Mouse (Mus musculus) forebrain, embryonic 12.5 days (tissue): ENCODE measurements at regions not wholly inside any gene's neighbourhood (a gene's known extent, or its start where the extent isn't known, plus 50 kb on each side); places are given as distances from the start of the nearest gene placed in this dataset.

Source experiments
- ATAC-seq: fragments of 200-750 bp; cut with Nextera tagmentation; 2 replicates; pipeline ENCODE4 v1.8.0; 2017; ENCODE audit warnings: moderate TSS enrichment; ENCODE audit not compliant: low FRiP score
- H3K27ac ChIP-seq: fragments of 300-500 bp; sonication (generic); 2 replicates; pipeline ENCODE4 v1.5.1; 2016; ENCODE audit warnings: mild to moderate bottlenecking
- H3K27me3 ChIP-seq: fragments of 300-500 bp; sonication (generic); 2 replicates; pipeline ENCODE4 v1.6.1; 2016; ENCODE audit warnings: mild to moderate bottlenecking
- H3K36me3 ChIP-seq: fragments of 300-500 bp; sonication (generic); replicated peaks from 2 replicates; pipeline ENCODE4 v1.6.1; 2016; ENCODE audit warnings: mild to moderate bottlenecking
- H3K4me1 ChIP-seq: fragments of 300-500 bp; sonication (generic); 2 replicates; pipeline ENCODE4 v1.6.1; 2016
- H3K4me2 ChIP-seq: fragments of 300-500 bp; sonication (generic); 2 replicates; pipeline ENCODE4 v1.6.1; 2016; ENCODE audit warnings: mild to moderate bottlenecking, moderate library complexity
- H3K4me3 ChIP-seq: fragments of 300-500 bp; sonication (generic); replicated peaks from 2 replicates; pipeline ENCODE4 v1.5.1; 2016; ENCODE audit warnings: mild to moderate bottlenecking
- H3K9ac ChIP-seq: fragments of 300-500 bp; sonication (generic); 2 replicates; pipeline ENCODE4 v1.6.1; 2016; ENCODE audit warnings: mild to moderate bottlenecking
- H3K9me3 ChIP-seq: fragments of 300-500 bp; sonication (generic); 2 replicates; pipeline ENCODE4 v1.6.1; 2016
- WGBS: fragments of 180-500 bp; shearing (Covaris S2); methylation state at CpG from one replicate; pipeline ENCODE4 v1.1.7; 2016; 5-methylcytosine and 5-hydroxymethylcytosine counted together

DNA sequence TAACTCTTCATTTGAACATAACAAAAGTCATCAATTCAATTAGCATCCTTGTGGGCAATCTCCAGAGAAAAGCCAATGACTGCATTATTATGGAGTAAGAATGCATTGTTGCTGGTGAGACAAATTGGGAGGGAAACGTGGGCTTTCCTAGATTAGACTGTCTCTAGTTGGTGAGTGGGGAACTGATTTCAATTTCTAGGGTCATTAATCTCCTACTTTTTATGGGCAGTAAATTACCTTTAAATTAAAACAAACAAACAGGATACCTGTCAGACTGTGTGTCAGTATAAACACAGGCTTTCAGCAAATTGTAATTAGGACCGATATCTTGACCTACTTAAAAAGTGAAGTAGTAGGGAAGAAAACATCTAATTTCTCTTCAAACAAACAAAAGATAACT is 307.4 kb upstream of the Tmem161b start:
- Histone ChIP-seq H3K27me3 (no peaks in the 10 kb centered on the region), H3K36me3 (no peaks in the 10 kb centered on the region), H3K4me3 (no peak overlapping the region), H3K27ac (no peak overlapping the region), H3K4me2 (no peak overlapping the region), H3K4me1 (no peaks in the 10 kb centered on the region), H3K9me3 (0 out of 2 replicates have a peak, but pooled peaks cover 3% of the 10 kb centered on the region), H3K9ac (no peak overlapping the region)
- no peak for ATAC-seq
- 70% methylated on average over 2 of the region's 2 CpGs for WGBS

DNA sequence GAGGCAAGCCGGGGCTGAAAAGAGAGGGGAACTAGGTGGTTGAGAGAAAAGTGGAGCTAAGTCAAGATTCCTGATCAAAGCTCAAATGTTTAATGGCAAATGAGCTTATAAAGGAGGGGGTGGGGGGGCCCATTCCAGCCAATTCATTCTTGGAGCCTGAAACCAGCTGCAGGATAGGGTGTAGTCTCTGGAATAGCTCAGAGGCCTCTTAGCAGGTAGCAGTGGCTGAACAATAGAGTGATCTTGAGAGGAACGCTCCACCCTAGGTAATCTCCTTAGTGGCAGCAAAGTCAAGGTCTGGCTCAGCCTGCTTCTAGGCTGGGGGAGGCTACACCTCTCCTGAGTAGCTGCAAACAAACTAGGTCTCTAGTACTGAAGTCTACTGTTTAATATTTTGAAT is 289.3 kb upstream of the Tmem161b start:
- no peaks in the 10 kb centered on the region for H3K4me1 ChIP-seq
- WGBS: 71% methylated on average over 2 of the region's 2 CpGs
- peaks cover 3% of the 10 kb centered on the region; the same call in 1 of the 2 replicates for H3K9me3 ChIP-seq
- H3K36me3 ChIP-seq: no peaks in the 10 kb centered on the region
- H3K9ac ChIP-seq: no peak overlapping the region
- H3K27ac ChIP-seq: no peak overlapping the region
- no peak overlapping the region for H3K4me2 ChIP-seq
- no peak for ATAC-seq
- no peak overlapping the region for H3K4me3 ChIP-seq
- H3K27me3 ChIP-seq: no peaks in the 10 kb centered on the region

DNA sequence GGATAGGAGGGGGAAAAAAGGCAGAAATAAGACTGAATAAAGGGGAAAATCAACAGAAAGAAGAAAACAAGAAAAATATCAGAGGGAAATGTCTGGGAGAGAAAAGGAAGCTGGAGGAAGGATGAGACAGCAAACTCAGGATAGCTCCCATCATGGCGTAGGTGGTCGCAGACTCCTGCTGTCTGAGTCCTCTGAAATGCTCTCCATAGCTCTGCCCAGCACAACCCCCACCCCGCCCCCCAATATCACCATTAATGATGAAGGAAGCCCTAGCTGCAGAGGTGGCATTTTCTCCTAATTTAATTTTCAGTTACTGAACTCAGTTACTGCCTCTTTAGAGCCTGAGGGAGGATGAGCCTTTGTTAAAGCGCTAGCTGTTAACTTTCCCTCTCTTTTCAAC is 275.6 kb upstream of the Tmem161b start:
- no peak for ATAC-seq
- Histone ChIP-seq H3K9me3 (no peaks in the 10 kb centered on the region), H3K9ac (no peak overlapping the region), H3K4me3 (no peak overlapping the region), H3K27me3 (no peaks in the 10 kb centered on the region), H3K4me1 (peaks cover 3% of the 10 kb centered on the region; the same call in 1 of the 2 replicates), H3K36me3 (no peaks in the 10 kb centered on the region), H3K27ac (no peak overlapping the region), H3K4me2 (no peak overlapping the region)
- WGBS: 75% methylated on average over 4 of the region's 4 CpGs

DNA sequence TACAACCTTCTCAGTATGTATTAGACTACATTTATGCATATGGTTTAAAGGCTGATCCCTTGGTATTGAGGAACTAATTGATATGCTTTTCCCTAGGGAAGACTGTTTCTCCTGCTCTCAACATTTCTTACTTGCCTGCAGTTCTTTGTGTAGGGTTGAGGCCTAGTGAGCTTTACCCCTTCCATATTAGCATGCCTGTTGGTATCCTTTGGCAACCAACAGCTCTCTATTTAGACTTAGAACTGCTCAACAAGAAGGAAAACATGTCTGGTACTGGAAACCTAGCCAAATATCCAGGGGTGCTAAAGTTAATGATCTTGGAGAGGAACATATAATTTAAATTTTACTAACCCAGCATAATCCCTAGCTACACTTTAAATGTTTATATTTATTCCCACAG is 270.9 kb upstream of the Tmem161b start:
- Histone ChIP-seq H3K27ac (no peak overlapping the region), H3K9ac (no peak overlapping the region), H3K4me2 (no peak overlapping the region), H3K4me1 (peaks cover 3% of the 10 kb centered on the region; the same call in 1 of the 2 replicates), H3K36me3 (no peaks in the 10 kb centered on the region), H3K4me3 (no peak overlapping the region), H3K9me3 (no peaks in the 10 kb centered on the region), H3K27me3 (no peaks in the 10 kb centered on the region)
- ATAC-seq: no peak

DNA sequence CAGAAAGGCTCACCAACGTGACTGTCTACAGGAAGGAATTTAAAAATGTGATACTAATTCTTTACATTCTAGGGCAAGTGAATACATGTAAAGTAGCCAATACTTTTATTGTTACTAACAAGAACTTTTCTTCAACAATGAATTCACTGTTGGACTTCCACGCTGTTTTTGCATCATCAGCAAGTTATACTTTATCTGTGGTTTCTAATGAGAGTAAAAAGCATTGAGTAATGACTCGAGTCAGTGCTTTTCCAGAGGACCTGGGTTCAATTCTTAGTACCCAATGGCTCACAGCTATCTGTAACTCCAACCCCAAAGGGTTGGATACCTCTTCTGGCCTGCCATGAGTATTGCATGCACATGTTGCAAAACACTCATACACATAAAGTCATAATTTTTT is 270.3 kb upstream of the Tmem161b start:
- 84% methylated on average over 3 of the region's 3 CpGs for WGBS
- no peaks in the 10 kb centered on the region for H3K9me3 ChIP-seq
- H3K27ac ChIP-seq: no peak overlapping the region
- H3K4me2 ChIP-seq: no peak overlapping the region
- no peak overlapping the region for H3K9ac ChIP-seq
- ATAC-seq: no peak
- no peaks in the 10 kb centered on the region for H3K27me3 ChIP-seq
- H3K36me3 ChIP-seq: no peaks in the 10 kb centered on the region
- H3K4me3 ChIP-seq: no peak overlapping the region
- peaks cover 3% of the 10 kb centered on the region; the same call in 1 of the 2 replicates for H3K4me1 ChIP-seq

DNA sequence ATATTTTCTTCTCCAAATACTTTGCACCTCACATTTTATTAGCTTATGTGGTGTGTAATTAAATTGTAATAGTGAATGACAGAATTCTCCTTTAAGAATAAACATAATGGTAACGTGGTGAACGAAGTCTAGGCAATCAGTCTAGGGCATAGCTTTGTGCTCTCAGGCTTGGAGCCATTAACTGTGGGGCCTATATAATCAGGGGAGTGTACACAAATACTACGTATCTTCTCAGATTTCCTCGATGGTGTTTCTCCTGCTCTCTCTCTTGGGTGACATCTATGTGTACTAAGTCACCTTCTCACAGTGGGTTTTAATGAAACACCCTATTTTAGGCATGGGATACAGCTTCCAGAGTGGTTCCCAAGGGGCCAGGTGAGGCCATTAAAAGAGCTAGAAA is 269.7 kb upstream of the Tmem161b start:
- H3K9me3 ChIP-seq: no peaks in the 10 kb centered on the region
- no peaks in the 10 kb centered on the region for H3K4me1 ChIP-seq
- H3K27me3 ChIP-seq: no peaks in the 10 kb centered on the region
- H3K4me3 ChIP-seq: no peak overlapping the region
- ATAC-seq: no peak
- WGBS: 85% methylated on average over 4 of the region's 4 CpGs
- no peaks in the 10 kb centered on the region for H3K36me3 ChIP-seq
- no peak overlapping the region for H3K4me2 ChIP-seq
- H3K9ac ChIP-seq: no peak overlapping the region
- no peak overlapping the region for H3K27ac ChIP-seq

DNA sequence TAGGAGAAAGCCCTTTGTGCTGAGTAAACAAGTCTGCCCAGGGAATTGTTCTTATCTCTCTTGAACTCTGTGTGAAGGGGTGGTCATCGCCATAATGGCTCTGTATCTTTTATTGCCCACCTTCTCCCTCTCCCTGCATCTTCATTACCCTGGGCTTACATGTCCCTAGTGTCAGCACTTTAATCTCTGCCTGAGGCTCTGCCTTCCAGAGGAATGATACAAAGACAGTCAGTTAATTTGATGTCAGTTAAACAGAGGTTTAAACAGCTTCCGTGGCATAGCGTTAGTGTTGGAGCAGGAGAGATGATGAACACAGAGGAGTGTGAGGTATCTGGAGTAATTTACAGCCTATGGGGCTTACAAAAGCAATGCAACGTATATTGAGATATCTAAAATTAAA is 269.2 kb upstream of the Tmem161b start:
- Histone ChIP-seq H3K27me3 (no peaks in the 10 kb centered on the region), H3K4me2 (no peak overlapping the region), H3K4me1 (no peaks in the 10 kb centered on the region), H3K36me3 (no peaks in the 10 kb centered on the region), H3K4me3 (no peak overlapping the region), H3K9me3 (no peaks in the 10 kb centered on the region), H3K27ac (no peak overlapping the region), H3K9ac (no peak overlapping the region)
- ATAC-seq: no peak
- WGBS: 54% methylated on average over 4 of the region's 4 CpGs

DNA sequence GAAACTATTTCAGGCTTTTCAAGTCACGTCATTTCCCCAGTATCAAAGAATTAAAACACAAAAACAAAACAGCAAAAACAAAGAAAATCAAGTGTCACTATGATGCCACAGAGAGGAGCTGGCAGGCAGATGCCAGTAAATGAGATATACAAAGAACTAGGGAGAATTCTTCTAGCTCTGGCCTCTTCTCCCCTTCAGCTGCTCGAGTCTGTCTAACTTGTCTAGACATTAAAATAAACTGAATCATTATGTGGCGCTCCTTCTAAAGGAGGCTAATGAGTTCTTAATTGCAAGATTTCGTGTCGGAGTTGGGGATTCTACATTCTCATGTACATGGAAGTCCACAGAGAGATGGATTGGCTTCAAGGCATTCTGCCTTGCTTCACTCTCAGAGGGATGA is 266.4 kb upstream of the Tmem161b start:
- no peak overlapping the region for H3K4me2 ChIP-seq
- H3K36me3 ChIP-seq: no peaks in the 10 kb centered on the region
- H3K9ac ChIP-seq: no peak overlapping the region
- peaks cover 9% of the 10 kb centered on the region; the same call in 1 of the 2 replicates for H3K9me3 ChIP-seq
- no peak for ATAC-seq
- H3K4me1 ChIP-seq: no peaks in the 10 kb centered on the region
- no peaks in the 10 kb centered on the region for H3K27me3 ChIP-seq
- H3K27ac ChIP-seq: no peak overlapping the region
- WGBS: 49% methylated on average over 5 of the region's 5 CpGs
- no peak overlapping the region for H3K4me3 ChIP-seq

DNA sequence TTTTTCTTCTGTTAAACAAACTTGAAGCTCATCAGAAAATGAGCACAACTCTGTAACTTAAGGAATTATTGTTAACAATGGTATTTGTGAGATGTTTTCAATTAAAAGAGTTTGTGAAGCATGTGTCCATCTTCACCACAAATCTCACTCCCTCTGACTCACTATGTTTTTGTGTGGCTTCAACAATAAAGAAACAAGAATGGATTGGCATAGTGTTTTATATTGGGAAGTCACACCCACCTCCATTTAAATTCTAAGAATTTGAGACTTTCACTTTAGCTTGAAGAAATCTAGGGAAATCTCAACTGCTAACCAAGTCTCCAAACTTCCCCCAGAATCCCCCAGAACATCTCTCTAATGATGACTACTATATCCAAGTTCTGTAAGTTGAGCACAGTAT is 243.6 kb upstream of the Tmem161b start:
- no peak overlapping the region for H3K27ac ChIP-seq
- no peak for ATAC-seq
- H3K9ac ChIP-seq: no peak overlapping the region
- H3K9me3 ChIP-seq: no peaks in the 10 kb centered on the region
- H3K4me2 ChIP-seq: no peak overlapping the region
- no peak overlapping the region for H3K4me3 ChIP-seq
- H3K27me3 ChIP-seq: 0 out of 2 replicates have a peak, but pooled peaks cover 3% of the 10 kb centered on the region
- H3K4me1 ChIP-seq: no peaks in the 10 kb centered on the region
- H3K36me3 ChIP-seq: no peaks in the 10 kb centered on the region

DNA sequence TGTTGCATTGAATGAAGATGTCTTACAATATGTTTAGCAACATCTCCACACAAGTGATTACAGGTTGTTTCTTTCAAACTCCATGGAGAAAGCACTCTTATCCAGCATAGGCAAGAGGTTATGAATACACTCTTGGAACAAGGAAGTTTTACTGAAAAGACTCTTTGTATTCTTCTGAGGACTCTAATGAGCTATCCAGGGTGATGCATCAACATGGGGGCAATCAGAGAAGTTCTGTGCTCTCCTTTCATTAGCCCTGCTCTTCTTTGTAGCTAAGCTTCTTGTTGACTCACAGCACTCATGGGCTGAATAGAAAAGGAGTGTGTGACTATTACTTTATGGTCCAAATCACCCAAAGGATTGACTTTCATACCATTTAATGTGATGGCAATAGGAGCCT is 242.6 kb upstream of the Tmem161b start:
- no peak for ATAC-seq
- H3K27me3 ChIP-seq: 0 out of 2 replicates have a peak, but pooled peaks cover 3% of the 10 kb centered on the region
- H3K9me3 ChIP-seq: no peaks in the 10 kb centered on the region
- peaks cover 3% of the 10 kb centered on the region; the same call in 1 of the 2 replicates for H3K4me1 ChIP-seq
- H3K36me3 ChIP-seq: no peaks in the 10 kb centered on the region
- H3K4me3 ChIP-seq: no peak overlapping the region
- no peak overlapping the region for H3K9ac ChIP-seq
- H3K4me2 ChIP-seq: no peak overlapping the region
- H3K27ac ChIP-seq: no peak overlapping the region

DNA sequence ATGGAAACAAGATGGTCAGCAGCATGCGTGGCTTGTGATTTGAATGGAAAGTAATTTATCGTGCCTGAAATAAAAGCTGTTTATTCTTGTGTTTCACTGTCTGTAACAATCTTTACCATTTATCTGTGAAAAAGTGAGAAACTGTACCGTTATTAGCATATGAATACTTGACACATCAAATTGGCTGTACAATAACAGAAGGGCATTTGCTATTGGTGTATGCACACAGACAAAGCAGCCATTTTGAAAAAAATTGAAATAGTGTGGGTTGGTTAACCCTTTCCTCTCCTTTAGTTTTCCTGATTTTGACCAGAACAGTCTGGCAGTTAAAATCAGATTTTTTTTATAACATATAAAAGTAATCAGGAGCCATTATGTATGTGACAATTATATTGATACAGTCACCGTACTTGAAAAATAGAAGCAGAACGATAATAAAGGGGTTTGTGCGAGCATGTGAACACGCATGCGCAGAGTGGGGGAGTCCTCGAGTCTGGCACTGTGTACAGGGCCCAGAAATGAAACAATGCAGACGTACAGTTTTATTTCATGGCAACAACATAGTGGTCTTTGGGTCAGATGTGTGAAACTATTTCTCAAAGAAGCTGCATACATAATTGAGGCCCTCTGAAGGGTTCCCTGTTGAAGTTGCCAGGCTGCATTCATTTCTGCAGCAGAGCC is 237.3 kb upstream of the Tmem161b start:
- Histone ChIP-seq H3K9me3 (no peaks in the 10 kb centered on the region), H3K27ac (peak overlapping the region; percentile 89), H3K9ac (no peak overlapping the region), H3K27me3 (0 out of 2 replicates have a peak, but pooled peaks cover 3% of the 10 kb centered on the region), H3K4me3 (0 out of 2 replicates have a peak overlapping the region, but pooled peaks have one; percentile 5), H3K4me1 (peaks cover 25% of the 10 kb centered on the region), H3K36me3 (no peaks in the 10 kb centered on the region), H3K4me2 (peak overlapping the region; percentile 39)
- peak; percentile 86 for ATAC-seq
- 29% methylated on average over 10 of the region's 10 CpGs for WGBS

DNA sequence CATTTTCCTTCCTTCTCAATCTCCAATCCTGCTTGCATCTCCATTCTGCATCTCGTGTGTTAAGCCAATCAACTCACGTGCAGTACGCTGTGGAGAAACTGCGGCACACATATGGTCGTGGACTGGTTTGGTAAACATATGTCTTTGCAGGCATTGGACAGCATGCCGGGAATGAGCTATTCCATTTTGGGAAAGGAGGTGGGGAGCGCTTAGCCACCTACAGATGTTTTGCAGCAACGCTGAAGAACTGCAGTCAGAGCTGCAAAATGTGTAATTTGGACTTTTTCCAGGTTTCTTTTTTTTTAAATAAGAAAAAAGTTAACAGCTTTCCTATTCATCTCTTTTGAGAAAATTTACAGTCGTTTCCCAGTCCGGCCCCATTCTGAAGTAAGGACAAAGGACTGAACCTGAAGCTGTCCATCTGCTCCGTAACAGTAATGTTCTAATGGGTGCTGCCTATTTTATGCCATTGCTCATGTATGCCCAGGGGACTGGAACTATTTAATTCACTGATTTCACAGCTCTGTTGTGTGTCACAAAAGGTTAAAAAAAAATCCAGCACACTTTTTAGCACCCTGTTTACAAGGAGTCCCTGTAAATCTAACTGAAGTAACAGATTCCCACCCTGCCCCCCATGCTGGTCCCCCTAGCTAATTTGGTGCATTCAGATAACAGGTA is 234.2 kb upstream of the Tmem161b start:
- Histone ChIP-seq H3K36me3 (no peaks in the 10 kb centered on the region), H3K27me3 (no peaks in the 10 kb centered on the region), H3K4me3 (0 out of 2 replicates have a peak overlapping the region, but pooled peaks have one; percentile 10), H3K4me1 (peaks cover 25% of the 10 kb centered on the region), H3K27ac (peak overlapping the region; percentile 76), H3K9ac (no peak overlapping the region), H3K4me2 (peak overlapping the region; percentile 37), H3K9me3 (no peaks in the 10 kb centered on the region)
- 27% methylated on average over 11 of the region's 11 CpGs for WGBS
- ATAC-seq: peak; percentile 84

DNA sequence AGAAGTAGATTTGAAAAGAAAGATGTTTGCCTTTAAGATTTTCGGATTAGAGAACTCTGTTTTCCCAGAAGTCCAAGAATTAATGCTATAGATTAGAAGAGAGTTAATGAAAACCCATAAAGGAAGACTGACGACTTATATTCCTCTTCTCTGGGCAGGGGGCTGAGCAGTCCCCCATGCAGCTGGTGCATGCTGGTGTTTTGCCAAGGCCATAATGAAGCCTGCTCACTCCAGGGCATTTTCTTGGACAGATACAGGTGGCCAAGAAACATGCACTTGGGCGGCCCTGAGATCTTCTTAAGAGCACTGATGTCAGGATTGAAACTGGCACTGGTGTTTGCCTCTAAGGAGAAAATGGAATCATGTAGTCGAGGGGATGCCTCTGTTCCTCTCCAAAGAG is 233.6 kb upstream of the Tmem161b start:
- WGBS: 57% methylated on average over 4 of the region's 4 CpGs
- 0 out of 2 replicates have a peak overlapping the region, but pooled peaks have one; percentile 37 for H3K4me2 ChIP-seq
- no peak for ATAC-seq

More for the DNA sequence above, 233.6 kb upstream of the Tmem161b start:
- Histone ChIP-seq H3K9me3 (no peaks in the 10 kb centered on the region), H3K27ac (peak overlapping the region; percentile 76), H3K9ac (no peak overlapping the region), H3K4me1 (peaks cover 25% of the 10 kb centered on the region), H3K27me3 (no peaks in the 10 kb centered on the region), H3K36me3 (no peaks in the 10 kb centered on the region), H3K4me3 (no peak overlapping the region)
